Mouse (Mus musculus) liver, embryonic 14.5 days (tissue): ENCODE measurements around the gene Ankrd23.

Experiments
- CTCF ChIP-seq: IDR thresholded peaks from 2 replicates; pipeline ENCODE4 v1.5.1; 2016; ENCODE audit warnings: antibody characterized with exemption, low read depth, control low read depth
- EP300 ChIP-seq: IDR thresholded peaks from 2 replicates; pipeline ENCODE4 v1.6.1; 2016; ENCODE audit warnings: antibody characterized with exemption, low read depth

DNA sequence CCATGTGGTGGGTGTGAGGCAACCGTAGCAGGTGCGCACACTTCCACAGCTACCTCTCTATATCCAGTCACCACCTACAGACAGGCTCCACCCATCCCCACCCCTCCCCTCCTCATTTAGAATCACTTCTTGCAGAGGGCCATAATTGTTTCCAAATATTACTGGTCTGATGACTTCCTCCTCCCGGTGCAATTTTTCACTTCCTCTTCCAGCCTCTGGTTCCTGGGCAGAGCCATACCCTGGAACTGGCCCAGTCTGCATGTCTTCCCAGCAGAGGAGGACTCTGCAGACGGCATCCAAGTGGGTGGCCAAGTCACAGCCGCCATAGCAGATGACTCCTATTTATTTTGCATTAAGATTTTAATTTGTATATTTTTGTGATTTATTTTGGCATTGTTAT lies 28.4 kb downstream of the Ankrd23 start:
- TF ChIP-seq CTCF (no peak), EP300 (no peak)
